Mouse (Mus musculus) brain, embryonic 14.5 days (tissue): ENCODE data around the gene Mybpc3.

Experiments used
- CTCF ChIP-seq: fragments of 200-500 bp; IDR thresholded peaks from 2 replicates; pipeline ENCODE4 v1.5.1; 2012; ENCODE audit warnings: inconsistent platforms, mild to moderate bottlenecking, moderate library complexity, borderline replicate concordance; ENCODE audit not compliant: insufficient read depth, insufficient read length; ENCODE audit errors: extremely low read depth
- POLR2A ChIP-seq: fragments of 200-500 bp; IDR thresholded peaks from 2 replicates; pipeline ENCODE4 v1.6.1; 2012; ENCODE audit warnings: mild to moderate bottlenecking, inconsistent platforms, borderline replicate concordance; ENCODE audit not compliant: poor library complexity, insufficient read depth, insufficient read length, severe bottlenecking; ENCODE audit errors: extremely low read depth

DNA sequence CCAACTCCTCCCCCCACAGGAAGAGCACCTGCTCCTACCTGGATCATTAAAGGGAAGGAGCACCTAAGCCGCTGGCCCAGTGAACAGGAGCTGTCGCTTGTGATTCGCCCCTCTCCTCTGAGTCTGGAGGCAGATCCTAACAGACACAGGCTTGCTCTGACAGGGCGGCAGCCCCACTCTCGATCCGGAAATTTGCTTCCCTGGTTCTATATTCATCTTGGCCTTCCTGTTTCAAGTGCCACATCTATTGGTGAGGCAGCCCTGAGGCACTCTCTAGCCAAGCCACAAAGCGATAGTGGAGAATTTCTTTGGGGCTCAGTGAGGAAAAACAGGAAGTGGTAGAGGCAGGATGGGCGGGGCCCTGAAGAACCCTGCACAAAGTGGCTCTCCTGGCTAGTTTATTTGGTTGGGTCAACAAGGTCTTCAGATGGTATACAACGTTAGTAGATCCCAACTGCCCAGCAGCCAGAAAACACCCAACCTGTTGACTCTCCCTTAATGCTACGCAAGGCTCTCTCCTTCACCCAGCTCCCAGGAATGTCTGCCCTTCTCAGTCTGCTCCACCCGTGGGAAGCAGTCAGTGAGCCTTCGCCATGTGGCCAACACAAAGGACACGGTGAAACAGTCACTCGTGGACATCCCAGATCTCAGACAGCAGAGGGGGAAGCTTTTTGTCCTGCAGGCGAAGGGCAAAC lies 65.9 kb downstream of the Mybpc3 start, which contains the start of gene Madd:
- TF ChIP-seq CTCF (no peak), POLR2A (no peak)
